Mouse (Mus musculus) fibroblast of lung, adult 2 months (primary cell): ENCODE measurements around the gene Klk13.
"Not testable (repeated sequence)": the region's sequence is repeated elsewhere in the genome, so short reads cannot be mapped to it uniquely, and the experiment has no call there.

Experiments
- DNase-seq: peaks from one replicate; pipeline ENCODE4 v3.0.0-alpha.2; 2011; ENCODE audit warnings: low read depth

Klk13 gene

DNA sequence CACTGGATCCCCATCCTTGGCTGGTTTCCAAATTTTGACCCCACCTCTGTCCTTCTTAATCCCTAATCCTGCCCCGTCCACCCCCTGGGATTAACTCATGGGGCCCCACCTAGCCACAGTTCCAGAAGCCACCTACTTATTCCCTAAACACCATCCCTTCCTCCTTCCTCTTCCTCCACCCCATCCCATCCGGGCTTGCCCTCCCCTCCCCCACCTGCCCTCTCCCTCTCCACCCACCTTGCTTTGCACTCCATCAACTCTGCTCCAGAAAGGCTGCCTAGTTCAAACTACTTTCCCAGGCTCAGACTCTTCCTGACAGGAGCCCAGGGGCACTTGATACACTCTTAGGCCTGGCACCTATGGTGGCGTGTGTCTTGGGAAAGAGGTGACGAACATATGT lies at the start of gene Klk13:
TSS of gene Klk13 (plus strand) at position 301 of the 400 bp plus-strand sequence.
- no peak for DNase-seq

DNA sequence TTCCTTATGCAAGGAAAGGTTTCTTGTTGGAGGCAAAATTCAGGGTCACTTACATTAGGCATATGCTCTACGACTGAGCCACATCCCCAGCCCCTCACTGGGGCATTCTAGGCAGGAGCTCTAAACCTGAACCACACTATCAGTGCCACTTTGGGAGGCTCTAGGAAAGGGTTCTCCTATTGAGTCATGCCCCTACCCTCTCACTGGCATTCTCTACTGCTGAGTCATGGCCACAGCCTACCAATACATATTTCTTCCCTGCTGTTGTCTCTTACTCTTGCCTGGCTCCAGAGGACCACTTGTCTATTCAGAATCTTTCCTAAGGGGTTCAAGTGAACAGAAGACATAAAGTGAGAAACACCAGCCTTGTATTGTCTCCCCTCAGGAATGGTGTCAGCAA lies 49.6 kb upstream of the Klk13 start:
- DNase-seq, result peak; percentile 36

DNA sequence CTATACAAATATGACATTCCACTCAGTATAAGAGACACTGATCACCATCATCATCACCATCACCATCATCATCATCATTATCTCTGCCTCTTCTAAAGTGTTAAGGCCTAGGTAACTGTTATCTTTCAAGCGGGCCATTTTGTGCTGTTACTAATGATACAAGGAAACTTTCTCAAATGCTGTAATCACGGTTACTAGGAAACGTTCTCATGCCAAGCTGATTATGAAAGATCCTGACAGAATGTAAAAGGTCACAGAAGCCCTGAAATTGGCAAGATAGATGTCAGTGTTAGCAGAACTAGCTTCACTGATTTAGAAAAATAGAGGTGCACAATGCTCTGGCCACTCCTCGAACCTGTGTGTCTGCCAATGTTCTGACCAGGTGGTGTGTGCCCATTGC lies 45.1 kb upstream of the Klk13 start:
- not testable (repeated sequence) for DNase-seq

DNA sequence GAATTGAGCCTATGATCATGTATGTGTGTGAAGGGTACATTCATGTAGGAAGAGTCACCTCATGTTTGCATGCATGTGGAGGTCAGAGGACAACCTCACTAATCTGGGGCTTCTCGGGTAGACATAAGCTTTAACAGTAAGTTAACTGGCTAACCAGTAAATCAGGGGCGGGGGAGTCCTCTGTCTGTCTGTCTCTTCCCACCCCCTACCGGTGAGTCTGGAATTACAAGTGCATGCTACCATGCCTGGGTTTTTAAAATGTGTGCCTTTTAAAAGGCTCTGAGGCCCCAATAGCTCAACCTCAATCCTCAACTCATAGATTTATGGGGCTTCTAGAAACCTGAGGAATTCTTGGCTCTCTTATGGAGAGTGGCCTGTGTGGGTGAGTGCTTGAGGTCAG lies 43.8 kb upstream of the Klk13 start:
- DNase-seq, result no peak

DNA sequence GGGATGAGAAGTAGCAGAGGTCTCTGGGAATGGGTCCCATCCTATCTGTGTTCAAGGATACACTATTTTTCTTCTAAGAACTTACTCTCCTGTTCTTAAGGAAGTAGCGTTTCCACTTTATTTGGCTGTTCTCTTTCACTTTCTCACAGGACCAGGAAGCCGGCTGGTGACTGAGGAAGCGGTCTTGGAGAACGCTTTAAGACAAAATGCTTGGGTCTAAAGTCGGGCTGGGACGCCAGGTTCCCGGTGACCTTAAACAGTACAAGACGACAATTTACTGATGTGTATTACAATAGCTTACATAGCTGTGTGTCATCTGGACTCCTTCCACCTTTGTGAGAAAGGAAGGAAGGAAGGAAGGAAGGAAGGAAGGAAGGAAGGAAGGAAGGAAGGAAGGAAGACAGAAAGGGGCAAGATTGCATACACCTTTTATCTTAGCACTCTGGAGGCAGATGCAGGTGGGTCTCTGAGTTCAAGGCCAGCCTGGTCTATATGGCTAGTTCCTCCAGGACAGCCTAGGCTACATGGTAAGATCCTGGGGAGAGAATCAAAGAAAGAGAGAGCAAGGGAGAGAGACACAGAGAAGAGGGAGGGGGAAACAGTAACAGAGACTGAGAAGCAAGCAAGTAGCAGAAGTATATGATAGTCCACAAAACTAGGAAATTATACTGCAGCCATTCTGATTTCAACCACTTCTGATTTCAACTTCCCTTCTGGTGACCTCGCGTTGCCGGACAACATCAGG lies 41.1 kb upstream of the Klk13 start:
- DNase-seq, result no peak

DNA sequence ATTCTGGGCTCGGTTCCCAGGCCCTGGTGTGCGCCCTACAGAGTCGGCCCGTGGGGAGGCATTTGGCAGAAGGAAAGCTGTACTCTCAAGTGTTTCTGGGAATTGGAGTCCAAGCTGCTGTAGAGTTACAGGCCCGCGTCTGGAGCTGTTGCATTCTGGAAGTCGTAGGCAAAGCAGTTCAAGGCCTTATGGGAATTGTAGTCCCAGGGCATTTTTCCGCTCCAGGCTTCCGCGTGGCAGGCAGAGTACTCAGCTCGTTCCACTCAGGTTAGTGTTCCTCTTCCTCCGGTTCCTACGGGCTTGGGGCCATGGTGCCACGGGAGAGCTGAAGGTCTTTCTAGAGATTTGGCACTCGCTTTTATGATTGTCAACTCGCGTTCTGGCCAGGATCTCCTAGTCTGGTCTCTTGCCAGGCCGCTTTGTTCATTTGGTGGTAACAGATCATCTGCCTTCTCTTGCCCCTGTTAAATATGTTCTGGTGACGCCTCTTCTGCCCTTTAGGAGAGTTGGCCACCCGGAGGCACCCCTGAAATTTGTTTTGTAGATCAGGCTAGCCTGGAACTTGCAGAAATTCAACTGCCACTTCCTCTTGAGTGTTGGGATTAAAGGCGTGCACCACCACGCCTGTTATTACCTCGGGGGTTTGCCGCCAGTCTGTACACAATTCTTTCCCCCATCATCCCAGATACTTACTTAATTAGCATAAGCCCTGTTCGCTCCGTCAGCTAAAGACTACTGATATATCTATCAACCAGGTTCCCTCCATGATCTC lies 40.4 kb upstream of the Klk13 start, which contains the start of gene Ctu1:
TSS of gene Ctu1 (plus strand) at position 208 of the 772 bp plus-strand sequence.
- peak; percentile 89 for DNase-seq

DNA sequence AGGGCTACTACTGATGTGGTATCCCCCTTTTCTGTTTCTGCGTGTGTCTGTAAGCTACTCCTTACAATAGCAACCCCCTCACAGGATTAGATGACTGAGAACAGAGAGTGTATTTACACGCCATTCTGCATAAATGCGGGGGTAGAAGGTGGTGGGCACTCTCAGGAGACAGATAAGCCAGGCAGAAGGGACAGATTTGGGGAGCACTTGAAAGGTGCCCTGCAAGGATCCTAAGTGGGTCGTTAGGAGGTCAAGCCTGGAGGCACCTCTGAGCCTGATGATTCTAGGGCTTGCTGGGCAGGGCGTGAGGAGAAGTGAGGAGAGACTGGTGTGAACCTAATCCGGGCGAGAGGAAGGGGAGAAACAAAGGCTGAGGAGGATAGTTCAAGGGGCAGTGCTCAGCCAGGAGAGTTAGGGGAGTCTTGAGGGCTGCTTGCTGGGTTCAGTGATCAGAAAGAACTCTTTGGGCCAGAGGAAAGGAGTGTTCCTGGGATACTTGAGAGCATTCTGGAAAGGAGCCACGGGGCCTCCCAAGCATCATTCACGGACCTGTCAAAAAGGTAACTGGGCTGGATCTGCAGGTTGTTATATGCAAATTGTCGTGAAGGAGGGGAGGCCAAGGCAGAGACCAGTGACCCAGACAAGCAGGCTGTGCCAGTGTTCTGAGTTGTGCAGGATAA lies 39.6 kb upstream of the Klk13 start:
- no peak for DNase-seq

DNA sequence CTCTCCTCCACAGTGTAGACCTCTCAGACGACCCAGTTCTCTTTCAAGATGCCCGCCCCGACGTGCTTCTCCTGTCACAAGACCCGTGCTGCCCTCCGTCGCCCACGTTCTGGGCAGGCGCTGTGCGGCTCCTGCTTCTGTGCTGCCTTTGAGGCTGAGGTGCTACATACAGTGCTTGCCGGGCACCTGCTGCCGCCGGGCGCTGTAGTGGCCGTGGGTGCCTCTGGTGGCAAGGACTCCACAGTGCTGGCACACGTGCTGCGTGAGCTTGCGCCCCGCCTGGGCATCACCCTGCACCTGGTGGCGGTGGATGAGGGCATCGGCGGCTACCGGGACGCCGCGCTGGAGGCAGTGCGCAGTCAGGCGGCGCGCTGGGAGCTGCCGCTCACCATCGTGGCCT lies 37.3 kb upstream of the Klk13 start:
- no peak for DNase-seq

DNA sequence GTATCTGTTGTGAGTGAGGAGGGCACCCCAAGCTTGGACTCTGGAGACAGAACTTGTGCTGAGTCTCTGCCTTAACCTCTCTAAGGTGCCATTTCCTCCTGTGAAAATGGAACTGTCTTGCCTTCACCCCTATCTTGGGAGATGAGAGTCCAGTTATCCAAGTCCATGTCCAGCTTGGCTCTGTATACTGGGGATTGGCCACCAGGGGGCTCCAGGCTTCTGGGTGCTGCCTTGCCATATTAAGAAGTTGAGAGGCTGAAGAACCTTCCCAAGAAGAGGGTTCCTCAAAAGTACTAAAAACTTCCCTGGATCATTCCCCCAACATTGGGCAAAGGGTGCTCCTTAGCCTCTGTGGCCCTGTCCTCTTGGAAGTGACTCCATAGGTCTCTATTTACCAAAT lies 33.9 kb upstream of the Klk13 start:
- DNase-seq, result no peak

DNA sequence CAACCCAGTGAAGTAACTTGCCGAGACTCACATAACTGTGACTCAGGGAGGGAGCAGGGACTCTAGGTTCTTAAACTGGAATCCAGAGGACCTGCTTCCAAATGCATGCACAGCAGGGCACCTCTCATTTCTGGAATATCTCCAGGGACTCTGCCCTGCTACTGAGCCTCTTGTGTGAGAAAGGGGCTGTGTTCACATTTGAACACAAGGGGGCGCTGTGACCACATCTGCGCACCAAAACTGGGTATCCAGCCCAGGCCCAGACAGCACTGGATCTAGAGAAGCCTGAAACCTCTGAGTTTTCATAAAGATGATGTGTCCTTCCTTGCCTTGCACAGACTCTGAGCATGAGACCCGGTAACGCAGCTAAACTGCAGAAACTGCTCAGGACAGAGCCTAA lies 31.4 kb upstream of the Klk13 start:
- DNase-seq, result no peak

DNA sequence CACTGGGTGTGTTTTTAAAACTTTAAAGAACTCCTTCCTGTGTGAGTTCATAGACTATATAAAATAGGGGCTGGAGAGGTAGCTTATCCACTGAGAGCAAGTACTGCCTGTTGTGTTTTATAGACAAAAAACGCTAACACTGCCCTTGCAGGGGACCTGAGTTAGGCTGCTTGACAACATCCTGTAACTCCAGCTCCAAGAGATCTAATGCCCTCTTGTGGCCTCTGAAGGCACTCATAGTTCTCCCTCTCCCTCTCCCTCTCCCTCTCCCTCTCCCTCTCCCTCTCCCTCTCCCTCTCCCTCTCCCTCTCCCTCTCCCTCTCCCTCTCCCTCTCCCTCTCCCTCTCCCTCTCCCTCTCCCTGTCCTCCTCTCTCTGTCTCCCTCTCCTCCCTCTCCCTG lies 29.9 kb upstream of the Klk13 start:
- DNase-seq, result not testable (repeated sequence)

DNA sequence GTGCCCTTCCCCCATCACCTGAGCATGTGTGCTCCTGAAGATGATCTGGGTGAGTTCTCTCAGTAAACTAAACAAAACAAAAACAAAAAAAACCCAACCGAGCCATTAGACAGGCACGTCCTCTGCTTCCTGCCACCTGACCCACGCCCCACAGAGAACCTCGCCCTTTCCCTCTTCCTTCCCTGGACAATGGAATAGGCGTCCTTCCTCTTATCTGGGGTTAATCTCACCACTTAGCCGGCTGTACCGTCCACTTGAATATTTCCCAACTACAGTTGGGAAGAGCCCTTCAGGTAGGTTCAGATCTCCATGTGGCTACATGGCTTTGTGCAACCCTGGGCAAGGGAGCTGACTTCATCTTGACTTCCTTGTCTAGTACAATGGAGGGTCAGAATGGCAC lies 27.3 kb upstream of the Klk13 start:
- no peak for DNase-seq

DNA sequence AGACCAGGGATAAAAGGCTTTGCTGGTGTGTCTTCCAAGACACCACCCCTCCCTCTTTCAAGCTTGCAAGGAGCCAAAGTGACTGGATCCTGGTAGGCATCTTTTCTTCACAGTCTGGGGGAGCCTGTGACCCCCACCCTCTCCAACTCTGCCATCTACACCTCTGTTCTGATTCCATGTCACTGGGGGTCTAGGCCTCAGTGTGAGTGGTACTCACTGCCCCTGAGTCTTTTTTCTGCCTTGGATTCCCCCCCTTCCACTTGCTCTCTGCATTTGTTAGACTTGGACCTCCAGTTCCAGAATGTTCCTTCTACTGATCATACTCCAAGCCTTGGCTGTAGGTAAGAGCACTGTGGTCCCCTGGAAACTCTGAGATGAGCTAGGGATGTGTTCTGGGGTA lies 22.2 kb upstream of the Klk13 start, which contains the start of gene Klk14:
TSS of gene Klk14 (plus strand) at position 301 of the 400 bp plus-strand sequence.
- no peak for DNase-seq

DNA sequence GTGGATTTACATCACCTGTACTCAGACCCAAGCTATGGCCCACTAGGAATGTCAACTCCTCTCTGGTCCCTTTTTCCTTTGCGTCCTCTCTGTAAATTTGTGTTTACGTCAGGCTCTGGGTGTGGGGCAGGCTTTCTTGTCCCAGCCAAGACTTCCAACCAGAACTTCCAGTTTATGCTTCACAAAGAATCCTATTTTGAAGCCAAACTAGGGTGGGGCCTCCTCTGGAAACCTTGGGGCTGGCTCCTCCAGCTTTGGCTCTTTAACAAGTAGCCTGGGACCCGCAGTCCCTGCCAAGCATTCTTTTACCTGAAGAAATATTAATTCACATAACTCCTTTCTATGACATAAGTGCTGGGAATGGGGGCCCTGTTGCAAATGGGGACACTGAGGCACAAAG lies 2.3 kb upstream of the Klk13 start:
- no peak for DNase-seq

DNA sequence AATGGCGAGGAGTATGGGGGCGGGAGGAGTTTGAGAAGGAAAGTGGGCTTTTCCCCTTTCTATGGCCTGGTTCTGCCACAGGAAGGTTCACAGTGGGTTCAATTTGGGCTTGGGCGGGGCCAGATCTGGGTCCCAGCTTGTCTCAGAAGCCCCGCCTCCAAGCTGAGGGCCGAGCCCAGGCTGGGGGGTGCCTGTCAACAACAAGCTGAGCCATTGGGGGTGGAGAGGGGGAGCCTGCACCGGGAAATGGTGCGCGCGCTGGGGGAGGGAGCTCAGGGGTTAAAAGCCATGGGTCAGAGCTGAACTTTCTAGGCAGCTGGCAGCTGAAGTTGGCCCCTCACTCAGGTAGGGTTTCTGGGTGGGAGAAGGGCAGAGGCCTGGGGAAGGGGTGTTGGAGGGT lies 550 bp downstream of the Klk13 start:
- no peak for DNase-seq

DNA sequence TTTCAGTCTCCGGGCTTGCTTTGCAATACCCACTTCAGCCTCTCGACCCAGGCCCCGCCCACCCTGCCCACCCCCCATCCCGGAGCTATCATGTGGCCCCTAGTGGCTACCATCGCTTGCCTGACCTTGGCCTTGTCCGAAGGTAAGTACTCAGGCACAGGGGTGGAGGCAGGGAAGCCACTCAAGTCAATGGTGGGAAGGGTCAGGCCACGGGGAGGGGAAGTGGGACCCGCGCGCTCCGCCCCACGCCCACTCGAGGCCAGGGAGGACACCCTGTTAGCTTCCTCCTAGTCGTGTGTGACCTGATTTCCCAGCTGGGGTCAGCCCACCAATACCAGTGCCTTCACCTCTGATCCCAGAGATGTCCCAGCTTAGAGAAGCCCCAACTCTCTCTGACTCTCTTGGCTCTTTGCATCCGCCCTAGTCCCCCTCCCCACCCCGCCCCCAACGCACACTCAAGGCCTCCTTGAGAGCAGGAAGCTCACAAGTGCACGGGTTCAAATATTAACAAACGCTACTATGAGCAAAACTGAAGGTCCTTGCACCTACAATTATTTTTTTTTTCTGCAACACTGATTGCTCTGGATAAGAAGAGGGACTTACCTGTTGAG lies 1.5 kb downstream of the Klk13 start:
- DNase-seq, result no peak

DNA sequence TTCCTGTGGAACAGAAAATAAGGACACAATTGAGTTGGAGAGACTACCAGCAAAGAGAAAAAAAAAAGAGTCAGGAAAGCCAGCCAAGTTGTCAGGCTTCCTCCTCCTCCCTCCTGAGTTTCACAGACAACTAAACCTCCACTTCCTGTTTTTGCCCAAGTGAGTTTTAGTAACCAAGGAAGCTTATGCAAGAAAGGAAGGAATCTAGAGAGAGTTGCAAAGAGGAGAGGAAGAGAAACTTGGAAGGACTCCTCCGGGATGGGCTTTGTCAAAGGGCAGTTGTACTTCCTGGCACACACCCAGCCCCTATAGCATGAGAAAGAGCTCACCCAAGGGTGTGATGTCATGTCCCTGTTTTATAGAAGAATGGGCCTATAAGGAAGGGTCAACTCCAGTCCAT lies 35.4 kb downstream of the Klk13 start:
- DNase-seq, result no peak

DNA sequence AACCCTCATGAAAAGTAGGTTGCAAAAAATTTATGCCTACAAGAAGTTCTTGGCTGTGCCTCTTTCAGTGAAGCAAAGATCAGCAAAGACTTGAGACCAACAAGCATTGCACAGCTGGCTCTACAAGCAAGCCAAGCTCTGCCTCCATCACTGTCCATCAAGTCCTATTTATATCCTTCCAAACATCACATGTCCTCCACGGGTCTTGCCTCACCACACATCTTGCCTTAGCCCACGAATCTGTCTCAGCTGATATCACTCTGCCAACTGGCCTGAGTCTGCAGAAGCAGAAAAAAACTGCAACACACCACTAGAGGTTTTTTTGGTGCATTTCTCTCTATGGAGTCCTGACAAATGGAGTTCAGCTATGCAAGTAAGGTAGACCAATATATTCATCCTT lies 40.4 kb downstream of the Klk13 start:
- no peak for DNase-seq

DNA sequence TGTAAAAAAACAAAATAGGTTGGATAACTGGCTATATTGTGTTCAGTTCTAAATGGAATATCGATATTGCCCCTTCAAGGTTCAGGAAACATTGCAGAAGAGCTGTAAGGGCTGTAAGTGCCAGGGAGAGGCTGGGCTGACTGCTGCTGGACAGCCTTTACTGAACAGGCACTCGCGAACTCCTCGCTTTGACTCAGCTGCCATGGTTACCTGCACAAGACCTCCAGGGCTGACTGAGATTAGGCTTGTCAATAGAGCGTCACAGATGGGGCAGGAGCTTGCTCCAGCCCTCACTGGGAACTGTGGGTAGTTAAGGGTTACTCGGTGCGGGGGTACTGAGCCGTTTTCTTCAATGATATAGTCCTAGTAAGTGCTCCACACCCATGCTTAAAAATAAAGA lies 54.1 kb downstream of the Klk13 start:
- no peak for DNase-seq

DNA sequence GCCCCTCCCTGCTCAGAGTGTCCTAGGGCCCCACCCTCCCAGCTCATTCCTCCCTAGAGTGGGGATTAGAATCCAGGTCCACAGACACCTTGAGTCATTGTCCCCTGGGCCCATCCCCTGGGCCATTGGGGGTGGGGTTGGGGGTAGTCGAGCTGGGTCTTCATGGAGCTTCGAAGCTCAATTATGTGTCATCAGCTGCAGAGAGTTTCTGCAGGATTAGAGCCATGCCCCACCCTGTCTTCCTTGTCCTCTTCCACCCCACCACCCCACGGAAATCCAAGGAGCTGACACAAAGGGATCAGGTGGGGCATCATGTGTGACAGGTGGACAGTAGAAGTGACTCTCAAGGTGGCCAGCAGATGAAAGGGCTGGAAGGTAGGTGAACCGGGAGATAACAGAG lies 56.2 kb downstream of the Klk13 start, which contains the start of gene Klk12:
TSS of gene Klk12 (plus strand) at position 301 of the 400 bp plus-strand sequence.
- DNase-seq, result no peak

DNA sequence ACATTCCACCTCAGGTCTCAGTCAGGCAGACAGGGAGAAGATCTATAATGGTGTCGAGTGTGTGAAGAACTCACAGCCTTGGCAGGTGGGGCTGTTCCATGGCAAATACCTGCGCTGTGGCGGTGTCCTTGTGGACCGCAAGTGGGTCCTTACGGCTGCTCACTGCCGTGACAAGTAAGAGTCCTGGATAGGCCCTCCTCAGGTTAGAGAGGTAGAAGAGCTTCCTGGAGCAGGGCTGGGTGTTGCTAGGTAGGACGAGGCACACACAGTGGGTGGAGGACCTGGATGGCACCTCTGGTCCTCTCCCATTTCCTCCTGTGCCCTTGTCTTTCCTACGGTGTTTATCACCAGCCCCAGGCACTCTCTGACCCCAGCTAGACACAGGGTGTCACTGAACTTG lies 57.3 kb downstream of the Klk13 start:
- no peak for DNase-seq

DNA sequence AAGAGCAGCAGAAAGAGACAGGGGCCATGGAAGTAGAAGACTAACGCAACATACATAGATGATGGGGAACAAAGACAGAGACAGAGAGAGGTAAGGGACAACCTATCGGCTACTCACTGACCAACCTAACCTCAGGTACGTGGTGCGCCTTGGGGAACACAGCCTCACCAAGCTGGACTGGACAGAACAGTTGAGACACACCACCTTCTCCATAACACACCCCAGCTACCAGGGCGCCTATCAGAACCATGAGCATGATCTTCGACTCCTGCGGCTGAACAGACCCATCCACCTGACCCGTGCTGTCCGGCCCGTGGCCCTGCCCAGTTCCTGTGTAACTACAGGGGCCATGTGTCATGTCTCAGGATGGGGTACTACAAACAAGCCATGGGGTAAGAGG lies 58.3 kb downstream of the Klk13 start:
- DNase-seq, result no peak
